Mouse (Mus musculus) neural tube, embryonic 15.5 days (tissue): ENCODE results near the gene Shank3. TPM values are rescaled to one million over a fixed set of nuclear protein-coding genes. Genes with fewer than 3 reads are reported as not detected.

Experiments used
- ATAC-seq: fragments of 200-750 bp; cut with Nextera tagmentation; 2 replicates; pipeline ENCODE4 v1.8.0; 2017; ENCODE audit warnings: mild to moderate bottlenecking, moderate TSS enrichment, moderate library complexity; ENCODE audit not compliant: low FRiP score
- H3K27ac ChIP-seq: fragments of 300-500 bp; sonication (generic); replicated peaks from 2 replicates; pipeline ENCODE4 v1.5.1; 2015; ENCODE audit warnings: mild to moderate bottlenecking, inconsistent platforms
- H3K27me3 ChIP-seq: fragments of 300-500 bp; sonication (generic); replicated peaks from 2 replicates; pipeline ENCODE4 v1.6.1; 2015; ENCODE audit warnings: inconsistent platforms
- H3K36me3 ChIP-seq: fragments of 300-500 bp; sonication (generic); 2 replicates; pipeline ENCODE4 v1.6.1; 2015; ENCODE audit warnings: inconsistent platforms
- H3K4me1 ChIP-seq: fragments of 300-500 bp; sonication (generic); 2 replicates; pipeline ENCODE4 v1.6.1; 2015; ENCODE audit warnings: inconsistent platforms
- H3K4me2 ChIP-seq: fragments of 300-500 bp; sonication (generic); 2 replicates; pipeline ENCODE4 v1.6.1; 2015; ENCODE audit warnings: inconsistent platforms, mild to moderate bottlenecking, moderate library complexity
- H3K4me3 ChIP-seq: fragments of 300-500 bp; sonication (generic); replicated peaks from 2 replicates; pipeline ENCODE4 v1.5.1; 2015; ENCODE audit warnings: mild to moderate bottlenecking, inconsistent platforms
- H3K9ac ChIP-seq: fragments of 300-500 bp; sonication (generic); replicated peaks from 2 replicates; pipeline ENCODE4 v1.6.1; 2015; ENCODE audit warnings: mild to moderate bottlenecking, inconsistent platforms
- H3K9me3 ChIP-seq: fragments of 300-500 bp; sonication (generic); replicated peaks from 2 replicates; pipeline ENCODE4 v1.6.1; 2016; ENCODE audit warnings: inconsistent platforms
- WGBS: fragments of 180-500 bp; shearing (Covaris S2); methylation state at CpG from one replicate; pipeline ENCODE4 v1.1.7; 2015; ENCODE audit warnings: mixed read lengths; 5-methylcytosine and 5-hydroxymethylcytosine counted together
- polyA plus RNA-seq: library from polyadenylated mRNA; unstranded; fragments of >200 nt; fragmentation: Nextera tagmentation; extraction: Ambion mirVana; gene quantifications from 2 replicates; pipeline ENCODE4 v1.2.1, GENCODE M21; 2015

Gene Shank3
- polyA plus RNA-seq, 1 experiment from 2014 or later: 9.5 TPM

DNA sequence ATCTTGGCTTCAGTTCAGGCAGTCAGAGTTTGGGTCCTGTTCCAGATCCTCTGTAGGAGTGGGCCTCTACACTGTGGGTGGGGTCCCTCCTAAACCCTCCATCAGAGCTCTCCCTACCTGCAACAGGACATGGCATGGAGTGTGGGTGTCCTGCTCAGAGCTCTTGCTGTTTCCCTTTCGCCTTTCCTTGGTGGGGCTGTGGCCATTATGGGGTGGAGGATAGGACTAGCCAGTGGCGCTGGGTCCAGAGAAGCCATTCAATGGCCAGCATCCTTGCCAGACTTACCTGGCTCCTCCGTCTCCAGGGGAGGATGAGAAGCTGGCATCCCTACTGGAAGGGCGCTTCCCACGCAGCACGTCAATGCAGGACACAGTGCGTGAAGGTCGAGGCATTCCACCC is 47.9 kb downstream of the Shank3 start:
- H3K4me3 ChIP-seq: no peak overlapping the region; the same call in 1 of the 2 replicates
- peak; percentile 4; the same call in 1 of the 2 replicates for ATAC-seq
- H3K36me3 ChIP-seq: peaks cover 45% of the 10 kb centered on the region
- H3K9me3 ChIP-seq: no peaks in the 10 kb centered on the region
- H3K27ac ChIP-seq: no peak overlapping the region
- H3K4me1 ChIP-seq: peaks cover 19% of the 10 kb centered on the region
- H3K27me3 ChIP-seq: 0 out of 2 replicates have a peak, but pooled peaks cover 8% of the 10 kb centered on the region
- WGBS: 58% methylated on average over 8 of the region's 8 CpGs
- H3K9ac ChIP-seq: no peak overlapping the region
- H3K4me2 ChIP-seq: peak overlapping the region; percentile 50

DNA sequence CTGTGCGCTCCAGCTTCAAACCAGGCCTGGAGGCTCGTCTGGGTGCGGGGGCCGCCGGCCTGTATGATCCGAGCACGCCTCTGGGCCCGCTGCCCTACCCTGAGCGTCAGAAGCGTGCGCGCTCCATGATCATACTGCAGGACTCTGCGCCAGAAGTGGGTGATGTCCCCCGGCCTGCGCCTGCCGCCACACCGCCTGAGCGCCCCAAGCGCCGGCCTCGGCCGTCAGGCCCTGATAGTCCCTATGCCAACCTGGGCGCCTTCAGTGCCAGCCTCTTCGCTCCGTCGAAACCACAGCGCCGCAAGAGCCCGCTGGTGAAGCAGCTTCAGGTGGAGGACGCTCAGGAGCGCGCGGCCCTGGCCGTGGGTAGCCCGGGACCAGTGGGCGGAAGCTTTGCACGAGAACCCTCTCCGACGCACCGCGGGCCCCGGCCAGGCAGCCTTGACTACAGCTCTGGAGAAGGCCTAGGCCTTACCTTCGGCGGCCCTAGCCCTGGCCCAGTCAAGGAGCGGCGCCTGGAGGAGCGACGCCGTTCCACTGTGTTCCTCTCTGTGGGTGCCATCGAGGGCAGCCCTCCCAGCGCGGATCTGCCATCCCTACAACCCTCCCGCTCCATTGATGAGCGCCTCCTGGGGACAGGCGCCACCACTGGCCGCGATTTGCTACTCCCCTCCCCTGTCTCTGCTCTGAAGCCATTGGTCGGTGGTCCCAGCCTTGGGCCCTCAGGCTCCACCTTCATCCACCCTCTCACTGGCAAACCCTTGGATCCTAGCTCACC is 48.6 kb downstream of the Shank3 start:
- H3K27me3 ChIP-seq: 0 out of 2 replicates have a peak, but pooled peaks cover 8% of the 10 kb centered on the region
- peak; percentile 59 for ATAC-seq
- no peaks in the 10 kb centered on the region for H3K9me3 ChIP-seq
- H3K36me3 ChIP-seq: peaks cover 42% of the 10 kb centered on the region
- peaks cover 19% of the 10 kb centered on the region for H3K4me1 ChIP-seq
- H3K9ac ChIP-seq: peak overlapping the region; percentile 30; the same call in 1 of the 2 replicates
- H3K4me3 ChIP-seq: peak overlapping the region; percentile 21
- peak overlapping the region; percentile 50 for H3K4me2 ChIP-seq
- no peak overlapping the region for H3K27ac ChIP-seq
- 20% methylated on average over 58 of the region's 58 CpGs for WGBS

DNA sequence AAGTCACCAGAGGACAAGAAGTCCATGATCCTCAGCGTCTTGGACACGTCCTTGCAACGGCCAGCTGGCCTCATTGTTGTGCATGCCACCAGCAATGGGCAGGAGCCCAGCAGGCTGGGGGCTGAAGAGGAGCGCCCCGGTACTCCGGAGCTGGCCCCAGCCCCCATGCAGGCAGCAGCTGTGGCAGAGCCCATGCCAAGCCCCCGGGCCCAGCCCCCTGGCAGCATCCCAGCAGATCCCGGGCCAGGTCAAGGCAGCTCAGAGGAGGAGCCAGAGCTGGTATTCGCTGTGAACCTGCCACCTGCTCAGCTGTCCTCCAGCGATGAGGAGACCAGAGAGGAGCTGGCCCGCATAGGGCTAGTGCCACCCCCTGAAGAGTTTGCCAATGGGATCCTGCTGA is 49.4 kb downstream of the Shank3 start:
- no peak overlapping the region for H3K4me3 ChIP-seq
- 23% methylated on average over 11 of the region's 11 CpGs for WGBS
- H3K4me2 ChIP-seq: peak overlapping the region; percentile 50
- H3K27me3 ChIP-seq: 0 out of 2 replicates have a peak, but pooled peaks cover 8% of the 10 kb centered on the region
- no peaks in the 10 kb centered on the region for H3K9me3 ChIP-seq
- peaks cover 19% of the 10 kb centered on the region for H3K4me1 ChIP-seq
- H3K36me3 ChIP-seq: peaks cover 35% of the 10 kb centered on the region
- peak; percentile 63 for ATAC-seq
- 0 out of 2 replicates have a peak overlapping the region, but pooled peaks have one; percentile 28 for H3K27ac ChIP-seq
- no peak overlapping the region for H3K9ac ChIP-seq

DNA sequence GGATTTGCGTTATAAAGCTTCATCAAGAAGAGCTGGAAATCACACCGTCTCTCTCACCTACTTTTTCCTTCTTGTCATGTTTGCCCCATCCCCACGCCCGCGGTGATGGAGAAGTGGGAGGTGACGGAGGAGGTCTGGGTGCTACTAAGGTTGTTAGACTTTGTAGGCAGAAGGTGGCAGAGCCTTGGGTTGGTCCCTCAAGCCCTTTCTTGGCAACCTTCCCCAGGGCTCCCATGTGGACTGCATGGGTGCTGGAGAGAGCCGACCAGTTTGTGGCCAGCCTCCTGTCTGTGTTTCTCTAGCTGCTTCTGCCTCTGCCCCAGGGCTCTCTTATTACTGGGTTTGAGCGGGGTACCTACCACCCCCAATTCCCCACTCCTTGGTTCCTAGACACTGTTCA is 51.1 kb downstream of the Shank3 start:
- Histone ChIP-seq H3K4me1 (peaks cover 19% of the 10 kb centered on the region), H3K36me3 (peaks cover 25% of the 10 kb centered on the region), H3K4me3 (no peak overlapping the region), H3K9ac (no peak overlapping the region), H3K4me2 (no peak overlapping the region), H3K27me3 (0 out of 2 replicates have a peak, but pooled peaks cover 16% of the 10 kb centered on the region), H3K27ac (no peak overlapping the region), H3K9me3 (no peaks in the 10 kb centered on the region)
- no peak for ATAC-seq
- WGBS: 96% methylated on average over 8 of the region's 8 CpGs

DNA sequence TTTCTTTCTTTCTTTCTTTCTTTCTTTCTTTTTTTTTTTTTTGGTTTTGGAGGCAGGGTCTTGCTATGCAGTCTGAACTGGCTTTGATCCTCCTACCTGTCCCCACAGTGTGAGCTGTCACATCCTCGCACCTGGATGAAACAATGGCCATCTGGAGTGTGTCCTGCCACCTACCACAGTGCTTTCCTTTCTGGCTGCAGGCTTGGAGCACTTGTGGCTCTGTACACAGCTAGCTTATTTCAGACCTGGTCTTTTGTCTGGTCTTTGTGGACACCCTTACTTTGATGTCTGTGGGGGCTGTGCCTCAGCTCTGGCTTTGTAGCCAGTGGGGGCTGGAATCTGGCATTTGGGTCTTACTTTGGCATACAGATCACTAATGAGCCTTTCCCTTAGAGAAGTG is 52.3 kb downstream of the Shank3 start:
- Histone ChIP-seq H3K9me3 (no peaks in the 10 kb centered on the region), H3K27me3 (peaks cover 24% of the 10 kb centered on the region), H3K4me2 (no peak overlapping the region), H3K36me3 (peaks cover 25% of the 10 kb centered on the region), H3K4me1 (peaks cover 27% of the 10 kb centered on the region), H3K9ac (no peak overlapping the region), H3K4me3 (no peak overlapping the region), H3K27ac (no peak overlapping the region)
- WGBS: 94% methylated on average over 1 of the region's 1 CpGs
- ATAC-seq: no peak

DNA sequence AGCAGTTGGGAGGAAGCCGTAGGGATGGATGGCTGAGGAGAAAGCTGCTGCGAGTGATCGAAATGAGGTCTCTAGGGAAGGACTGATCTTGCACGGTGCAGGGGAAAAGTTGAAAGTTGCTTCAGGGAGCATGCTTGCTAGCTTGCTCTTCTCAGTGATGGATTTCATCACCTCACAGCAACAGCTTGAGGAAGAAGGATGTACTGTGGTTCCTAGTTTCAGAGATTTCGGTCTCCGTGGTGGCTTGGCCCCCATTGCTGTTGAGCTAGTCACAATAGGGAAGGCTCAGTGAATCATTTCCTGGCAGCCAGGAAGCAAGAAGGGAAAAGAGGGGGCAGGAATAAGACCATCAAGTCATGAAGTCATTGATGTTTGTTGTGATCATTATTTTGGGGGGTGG is 56.2 kb downstream of the Shank3 start:
- H3K4me1 ChIP-seq: peaks cover 26% of the 10 kb centered on the region
- WGBS: 82% methylated on average over 6 of the region's 6 CpGs
- peaks cover 10% of the 10 kb centered on the region; the same call in 1 of the 2 replicates for H3K36me3 ChIP-seq
- H3K9me3 ChIP-seq: no peaks in the 10 kb centered on the region
- no peak for ATAC-seq
- H3K27ac ChIP-seq: no peak overlapping the region
- H3K27me3 ChIP-seq: peaks cover 41% of the 10 kb centered on the region
- no peak overlapping the region for H3K4me3 ChIP-seq
- no peak overlapping the region for H3K4me2 ChIP-seq
- no peak overlapping the region for H3K9ac ChIP-seq

DNA sequence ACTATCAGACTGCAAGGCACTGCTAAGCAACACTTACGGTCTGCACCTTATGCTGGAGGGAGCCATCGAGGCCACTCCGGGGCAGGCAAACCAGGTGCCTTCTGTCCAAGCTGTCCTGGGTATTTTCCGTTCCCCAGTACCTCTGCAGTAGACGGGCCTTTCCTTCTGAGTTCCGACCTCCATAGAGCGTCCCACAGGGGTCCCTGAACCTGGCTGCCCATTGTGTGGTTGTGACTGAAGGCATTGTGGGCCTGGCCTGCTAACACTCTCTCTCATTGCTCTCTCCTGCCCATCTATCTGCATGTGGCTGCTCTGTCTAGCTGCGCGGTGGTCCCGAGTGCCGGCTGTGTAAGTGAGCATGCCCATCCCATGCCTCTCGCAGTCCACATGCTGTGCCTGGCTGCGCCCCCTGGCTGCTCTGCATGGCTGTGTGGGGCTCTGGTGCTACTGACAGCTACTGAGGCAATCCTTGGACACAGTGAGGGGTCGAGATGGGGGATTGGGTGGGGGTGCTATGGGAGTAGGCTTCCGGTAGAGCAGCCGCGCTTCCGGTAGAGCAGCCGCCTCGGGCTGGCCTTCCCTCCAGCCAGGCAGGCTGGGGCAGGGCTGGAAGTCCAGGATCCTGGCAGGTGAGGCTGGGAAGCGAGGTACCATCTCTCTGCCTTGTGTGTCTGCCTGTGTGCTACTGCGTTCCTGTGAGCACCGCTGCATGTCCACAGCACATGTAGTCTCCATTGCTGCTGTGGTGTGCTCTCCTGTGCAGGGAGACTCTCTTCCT is 57.2 kb downstream of the Shank3 start:
- H3K9me3 ChIP-seq: no peaks in the 10 kb centered on the region
- peaks cover 41% of the 10 kb centered on the region for H3K27me3 ChIP-seq
- peaks cover 26% of the 10 kb centered on the region for H3K4me1 ChIP-seq
- 0 out of 2 replicates have a peak, but pooled peaks cover 7% of the 10 kb centered on the region for H3K36me3 ChIP-seq
- no peak overlapping the region for H3K4me3 ChIP-seq
- H3K27ac ChIP-seq: no peak overlapping the region
- no peak overlapping the region; the same call in 1 of the 2 replicates for H3K9ac ChIP-seq
- peak overlapping the region; percentile 35 for H3K4me2 ChIP-seq
- 32% methylated on average over 23 of the region's 23 CpGs for WGBS
- ATAC-seq: peak; percentile 58; the same call in 1 of the 2 replicates

DNA sequence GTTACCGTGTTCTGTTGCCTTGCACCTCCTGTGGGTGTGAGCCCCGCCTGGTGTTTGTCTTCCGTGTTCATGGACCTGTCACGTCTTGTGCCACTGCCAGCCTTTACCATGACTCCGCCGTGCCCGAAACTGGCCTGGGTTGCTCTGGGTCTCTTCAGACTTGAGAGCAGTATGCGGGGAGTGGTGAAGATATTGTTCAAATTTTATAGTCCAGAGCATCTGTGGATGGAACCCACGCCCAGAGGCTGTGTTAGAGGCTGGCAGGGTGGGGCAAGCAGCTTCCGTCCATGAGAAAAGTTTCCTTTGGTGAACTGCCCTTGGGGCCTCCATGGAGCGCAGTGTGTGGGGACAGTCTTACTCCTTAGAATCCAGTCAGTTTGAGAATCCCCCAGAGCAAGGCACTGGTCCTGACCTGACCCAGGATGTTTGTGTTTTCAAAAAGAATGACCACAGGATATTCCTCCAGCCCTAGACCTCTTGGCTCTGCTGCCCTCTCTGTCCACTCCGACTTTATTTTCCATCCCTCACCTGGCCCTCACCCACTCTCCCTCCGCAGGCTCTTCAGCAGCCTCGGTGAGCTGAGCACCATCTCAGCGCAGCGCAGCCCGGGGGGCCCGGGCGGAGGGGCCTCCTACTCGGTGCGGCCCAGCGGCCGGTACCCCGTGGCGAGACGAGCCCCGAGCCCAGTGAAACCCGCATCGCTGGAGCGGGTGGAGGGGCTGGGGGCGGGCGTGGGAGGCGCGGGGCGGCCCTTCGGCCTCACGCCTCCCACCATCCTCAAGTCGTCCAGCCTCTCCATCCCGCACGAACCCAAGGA is 58.0 kb downstream of the Shank3 start:
- H3K36me3 ChIP-seq: no peaks in the 10 kb centered on the region
- H3K9me3 ChIP-seq: no peaks in the 10 kb centered on the region
- peaks cover 26% of the 10 kb centered on the region for H3K4me1 ChIP-seq
- WGBS: 14% methylated on average over 36 of the region's 40 CpGs
- H3K9ac ChIP-seq: no peak overlapping the region
- H3K4me2 ChIP-seq: peak overlapping the region; percentile 35
- H3K4me3 ChIP-seq: no peak overlapping the region
- H3K27ac ChIP-seq: no peak overlapping the region
- ATAC-seq: no peak
- H3K27me3 ChIP-seq: peaks cover 41% of the 10 kb centered on the region

DNA sequence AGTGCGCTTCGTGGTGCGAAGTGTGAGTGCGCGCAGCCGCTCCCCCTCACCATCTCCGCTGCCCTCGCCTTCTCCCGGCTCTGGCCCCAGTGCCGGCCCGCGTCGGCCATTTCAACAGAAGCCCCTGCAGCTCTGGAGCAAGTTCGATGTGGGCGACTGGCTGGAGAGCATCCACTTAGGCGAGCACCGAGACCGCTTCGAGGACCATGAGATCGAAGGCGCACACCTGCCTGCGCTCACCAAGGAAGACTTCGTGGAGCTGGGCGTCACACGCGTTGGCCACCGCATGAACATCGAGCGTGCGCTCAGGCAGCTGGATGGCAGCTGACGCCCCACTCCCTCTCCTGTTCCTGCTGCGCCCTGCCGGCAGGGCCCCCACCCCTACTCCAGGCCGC is 58.6 kb downstream of the Shank3 start:
- Histone ChIP-seq H3K4me1 (peaks cover 26% of the 10 kb centered on the region), H3K4me2 (peak overlapping the region; percentile 35), H3K27ac (no peak overlapping the region), H3K9me3 (no peaks in the 10 kb centered on the region), H3K27me3 (peaks cover 41% of the 10 kb centered on the region), H3K9ac (no peak overlapping the region), H3K36me3 (no peaks in the 10 kb centered on the region), H3K4me3 (no peak overlapping the region)
- 8% methylated on average over 33 of the region's 34 CpGs for WGBS
- ATAC-seq: no peak

DNA sequence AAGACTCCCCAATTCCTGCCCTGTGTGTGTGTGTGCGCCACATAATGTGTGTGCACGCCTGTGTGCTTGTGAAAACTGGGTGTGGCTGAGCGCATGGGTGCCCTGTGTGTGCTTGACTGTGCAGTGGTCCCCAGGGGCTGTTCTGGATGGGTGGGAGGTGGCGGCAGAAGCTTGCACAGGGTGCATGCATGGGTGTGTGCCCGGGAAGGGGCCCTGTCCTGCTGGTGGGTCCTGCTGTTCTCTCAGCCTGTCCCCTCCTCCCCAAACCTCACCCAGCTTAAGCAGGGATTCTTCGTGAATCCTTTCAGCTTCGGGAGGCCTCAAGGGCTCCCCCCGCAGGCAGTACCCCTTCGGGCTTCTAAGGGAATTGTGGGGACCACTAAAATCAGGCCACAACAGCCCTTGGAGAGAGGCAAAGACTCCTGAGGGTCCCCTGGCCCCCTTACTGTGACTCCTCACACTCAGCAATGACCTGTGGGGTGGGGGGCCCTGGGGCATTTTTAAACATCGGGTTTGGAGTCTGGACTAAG is 59.8 kb downstream of the Shank3 start:
- Histone ChIP-seq H3K27me3 (peaks cover 41% of the 10 kb centered on the region), H3K27ac (no peak overlapping the region), H3K9ac (no peak overlapping the region), H3K4me3 (no peak overlapping the region), H3K36me3 (no peaks in the 10 kb centered on the region), H3K4me1 (peaks cover 26% of the 10 kb centered on the region), H3K4me2 (no peak overlapping the region), H3K9me3 (no peaks in the 10 kb centered on the region)
- 47% methylated on average over 10 of the region's 10 CpGs for WGBS
- no peak for ATAC-seq

DNA sequence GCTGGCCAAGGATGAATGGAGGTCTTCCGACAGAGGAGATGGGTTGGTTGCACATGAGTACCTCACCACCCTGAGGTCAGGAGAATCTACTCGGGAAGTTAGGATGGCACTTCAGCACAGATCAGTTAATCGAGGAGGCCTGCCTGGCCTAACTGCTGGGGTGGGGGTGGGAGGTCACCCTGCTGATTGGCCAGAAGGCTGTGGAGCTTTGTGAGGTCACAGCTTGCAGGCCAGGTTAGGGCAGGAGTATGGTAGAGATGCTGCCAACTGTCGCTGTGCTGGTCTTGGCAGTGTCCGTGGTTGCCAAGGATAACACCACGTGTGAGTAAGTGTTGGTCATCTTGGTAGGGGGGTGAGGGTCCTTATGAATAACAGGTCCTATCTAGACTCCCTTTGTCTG is 68.7 kb downstream of the Shank3 start, which contains the start of gene Acr:
Gene Acr, plus strand, starts transcription at position 213 of the 400 bp plus-strand sequence.
- ATAC-seq: no peak
- Histone ChIP-seq H3K27me3 (no peaks in the 10 kb centered on the region), H3K9me3 (no peaks in the 10 kb centered on the region), H3K4me2 (no peak within 1 kb of the TSS), H3K27ac (no peak within 1 kb of the TSS), H3K9ac (no peak within 1 kb of the TSS), H3K4me3 (no peak within 1 kb of the TSS), H3K4me1 (no peaks in the 10 kb centered on the region), H3K36me3 (0 out of 2 replicates have a peak, but pooled peaks cover 3% of the 10 kb centered on the region)
- 90% methylated on average over 6 of the region's 6 CpGs for WGBS
